20 mouse cellular contexts compared by ENCODE assay signal in the genomic region with DNA sequence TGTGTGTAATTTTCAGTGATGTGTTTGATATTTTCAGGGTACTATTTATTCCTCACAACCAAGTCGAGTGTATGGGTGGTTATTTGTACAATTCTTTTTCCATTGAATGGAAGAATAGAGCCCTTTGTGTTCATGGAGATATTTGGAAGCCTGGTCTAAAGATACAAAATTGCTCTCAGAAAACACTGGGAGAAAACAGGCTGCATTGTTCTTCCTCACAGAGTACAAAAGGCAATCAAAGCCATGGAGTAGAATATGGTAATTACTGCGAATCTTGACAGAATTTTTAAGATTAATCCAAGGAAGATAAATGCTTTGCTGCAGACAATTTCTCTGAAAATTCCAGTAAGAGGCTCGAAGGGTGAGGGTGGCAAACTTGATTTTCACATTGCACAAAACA. TPM values are rescaled to one million over a fixed set of nuclear protein-coding genes. Genes with fewer than 3 reads are reported as not detected.
DNase-seq lines count a peak whose midpoint lies in the region; ATAC-seq lines count a peak whose summit lies in the region.
"Had no signal": no experiment of that assay in that cellular context is flagged by ENCODE, and none has a peak within 500 bp of the region (broad histone marks: within the 10 kb centered on the region; RNA-seq: fewer than 3 reads in every experiment).

No protein-coding gene starts in this region.

- H3K4me3 ChIP-seq in forebrain, embryonic 16.5 days (replicated peaks; ENCODE audit: low read length), result no peak overlapping the region
- no peak overlapping the region for H3K4me3 ChIP-seq in liver, embryonic 11.5 days (ENCODE audit: low read depth, low read length)
- H3K4me3 ChIP-seq: embryonic facial prominence, embryonic 12.5 days; heart, adult 2 months; heart, embryonic 15.5 days; hindbrain, embryonic 13.5 days had no signal

- H3K4me1 ChIP-seq in forebrain, embryonic 16.5 days (replicated peaks; ENCODE audit: control insufficient read depth, insufficient read depth, low read length), result no peaks in the 10 kb centered on the region; the same call in 1 of the 2 replicates
- H3K4me1 ChIP-seq in liver, embryonic 11.5 days (replicated peaks; ENCODE audit: control insufficient read depth, insufficient read depth, low read length), result no peaks in the 10 kb centered on the region
- H3K4me1 ChIP-seq: embryonic facial prominence, embryonic 12.5 days; heart, embryonic 15.5 days; hindbrain, embryonic 13.5 days had no signal

- H3K36me3 ChIP-seq in forebrain, embryonic 16.5 days (ENCODE audit: control insufficient read depth, insufficient read depth), result no peaks in the 10 kb centered on the region
- no peaks in the 10 kb centered on the region for H3K36me3 ChIP-seq in liver, embryonic 11.5 days (ENCODE audit: control insufficient read depth, insufficient read depth, low read length)
- H3K36me3 ChIP-seq: embryonic facial prominence, embryonic 12.5 days; heart, embryonic 15.5 days; hindbrain, embryonic 13.5 days had no signal

- no peak overlapping the region for H3K4me2 ChIP-seq in forebrain, embryonic 16.5 days (ENCODE audit: low read length)
- no peak overlapping the region for H3K4me2 ChIP-seq in liver, embryonic 11.5 days
- H3K4me2 ChIP-seq: embryonic facial prominence, embryonic 12.5 days; heart, embryonic 11.5 days; heart, embryonic 15.5 days; hindbrain, embryonic 13.5 days had no signal

- H3K9ac ChIP-seq in forebrain, embryonic 16.5 days (replicated peaks; ENCODE audit: low read depth, low read length), result no peak overlapping the region
- no peak overlapping the region for H3K9ac ChIP-seq in liver, embryonic 11.5 days (ENCODE audit: low read depth, low read length)
- H3K9ac ChIP-seq: embryonic facial prominence, embryonic 12.5 days; heart, embryonic 15.5 days; hindbrain, embryonic 13.5 days had no signal

- H3K27me3 ChIP-seq in forebrain, embryonic 16.5 days (replicated peaks; ENCODE audit: control insufficient read depth, insufficient read depth, low read length), result no peaks in the 10 kb centered on the region
- no peaks in the 10 kb centered on the region for H3K27me3 ChIP-seq in liver, embryonic 11.5 days (replicated peaks; ENCODE audit: control insufficient read depth, insufficient read depth, low read length)
- H3K27me3 ChIP-seq: embryonic facial prominence, embryonic 12.5 days; heart, embryonic 15.5 days; hindbrain, embryonic 13.5 days had no signal

- H3K9me3 ChIP-seq in forebrain, embryonic 16.5 days (ENCODE audit: control insufficient read depth, low read length), result no peaks in the 10 kb centered on the region
- H3K9me3 ChIP-seq in liver, embryonic 11.5 days (ENCODE audit: control insufficient read depth, low read length), result no peaks in the 10 kb centered on the region
- H3K9me3 ChIP-seq: embryonic facial prominence, embryonic 12.5 days; heart, embryonic 15.5 days; hindbrain, embryonic 13.5 days had no signal

- WGBS in forebrain, embryonic 16.5 days, result 37% methylated on average over 3 of the region's 3 CpGs
- WGBS in liver, embryonic 11.5 days, result 52% methylated on average over 3 of the region's 3 CpGs

- DNase-seq in frontal cortex, postnatal 25 days (ENCODE audit: low spot score in 2 of 2), result no peak
- DNase-seq in testis, postnatal 14 days (ENCODE audit: low spot score), result peak; percentile 7
- DNase-seq in testis, postnatal 10 days (ENCODE audit: low spot score), result no peak
- no peak for DNase-seq in lung, postnatal 14 days
- DNase-seq in liver, embryonic 11.5 days (ENCODE audit: low spot score), result no peak
- DNase-seq: adrenal gland, adult 8-10 months; adrenal gland, postnatal 36 days; cerebellum, adult 11-12 months; cerebellum, adult 9-10 months; cerebellum, postnatal 25 days; gastrocnemius, postnatal 14 days; heart, adult 2 months; heart, postnatal 14 days had no signal

- ATAC-seq in frontal cortex, adult (ENCODE audit: low TSS enrichment), result peak; percentile 55; the same call in 1 of the 2 replicates
- peak; percentile 83 for ATAC-seq in forebrain, embryonic 16.5 days
- no peak for ATAC-seq in liver, embryonic 11.5 days (replicated peaks; ENCODE audit: low FRiP score)
- ATAC-seq: hindbrain, postnatal 0 days had no signal

- H3K27ac ChIP-seq in forebrain, embryonic 16.5 days (ENCODE audit: low read length), result no peak overlapping the region
- H3K27ac ChIP-seq in liver, embryonic 11.5 days (ENCODE audit: low read depth, low read length), result no peak overlapping the region
- H3K27ac ChIP-seq: embryonic facial prominence, embryonic 12.5 days; heart, adult 2 months; heart, embryonic 15.5 days; hindbrain, embryonic 13.5 days; hindbrain, postnatal 0 days had no signal

RNA-seq across cellular contexts. Expression of a gene that starts 54.7 kb away (rescaled TPM):
- polyA plus RNA-seq in forebrain, embryonic 16.5 days (2015; fragmentation: Nextera tagmentation; extraction: Ambion mirVana), result 73.3 and 75.3 TPM in 2 replicates
- 7.4 and 7.5 TPM in 2 replicates for polyA plus RNA-seq in liver, embryonic 11.5 days (2014; fragmentation: Nextera tagmentation; extraction: Ambion mirVana)
